Mouse (Mus musculus) lung, adult 2 months (tissue): Measurements from ENCODE around the gene Glrx3.
"Not testable (repeated sequence)": the region's sequence is repeated elsewhere in the genome, so short reads cannot be mapped to it uniquely, and the experiment has no call there.

Source experiments
- CTCF ChIP-seq: fragments of 200-500 bp; IDR thresholded peaks from 2 replicates; pipeline ENCODE4 v1.5.1; 2011; ENCODE audit warnings: mild to moderate bottlenecking, low read length, control low read depth; ENCODE audit not compliant: insufficient read depth
- POLR2A ChIP-seq: fragments of 200-500 bp; IDR thresholded peaks from 2 replicates; pipeline ENCODE4 v1.6.1; 2011; ENCODE audit warnings: low read depth, mild to moderate bottlenecking, control low read depth, low read length, borderline replicate concordance; ENCODE audit errors: extremely low read depth

GRCm38 (mm10) chr7:137438962-137439361 is 1.5 kb downstream of the Glrx3 start:
- not testable (repeated sequence) for TF ChIP-seq POLR2A, CTCF
